Mouse (Mus musculus): ENCODE data around the gene Lsp1. TPM values are rescaled to one million over a fixed set of nuclear protein-coding genes. Genes with fewer than 3 reads are reported as not detected.

Gene Lsp1
- total RNA-seq, 2 experiments from 2014 or later = 25.8 to 47.3 TPM

DNA sequence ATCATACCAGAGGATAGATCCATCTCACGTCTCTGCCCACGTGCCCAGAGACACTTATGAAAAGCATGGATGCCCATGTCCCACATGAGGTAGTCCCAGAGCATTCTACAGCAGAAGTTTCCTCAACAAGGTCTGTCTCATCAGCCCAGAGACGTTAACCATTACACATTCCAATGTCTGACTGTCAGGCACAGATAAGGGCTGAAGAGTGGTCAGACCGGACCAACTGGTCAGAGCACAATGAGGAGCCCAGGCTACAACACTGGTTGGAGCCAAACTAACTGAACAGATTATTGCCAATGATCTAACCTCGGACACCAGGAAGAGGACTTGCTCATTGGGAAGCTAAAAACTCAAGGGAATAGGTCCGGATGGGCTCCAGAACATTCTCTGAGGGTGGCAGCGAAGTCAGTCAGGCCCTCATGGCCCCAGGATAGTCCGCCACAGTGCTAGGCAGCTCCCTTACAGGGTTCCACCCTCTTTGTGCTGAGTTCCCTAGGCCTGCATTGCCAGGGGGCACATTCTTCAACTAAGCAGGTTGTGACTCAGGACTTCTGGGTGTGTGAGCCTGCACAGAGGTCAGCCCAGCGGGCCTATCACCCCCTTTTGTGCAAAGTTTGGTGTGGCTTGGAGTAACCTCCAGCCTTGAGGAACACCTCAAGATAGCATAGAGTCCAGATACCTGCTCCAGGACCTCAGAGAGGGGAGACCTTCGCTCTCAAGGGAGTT, 26.3 kb upstream of the Lsp1 start, which contains the start of gene Syt8:
TSS of gene Syt8 (plus strand) at position 714 of the 729 bp plus-strand sequence.
- no peak for TF ChIP-seq CTCF (IDR thresholded peaks at IDR 0.05)
- peak within 1 kb of the TSS; percentile 48; the same call in 1 of the 2 replicates for H3K27ac ChIP-seq
- H3K4me3 ChIP-seq = no peak within 1 kb of the TSS
- no peak for DNase-seq
- intact Hi-C loops (cut with DNase I) = loop anchor here (2.0 kb wide), 1 partner anchor 146 kb away; no protein-coding TSS in a partner anchor

GRCm38 (mm10) chr7:142435524-142435923, 25.1 kb upstream of the Lsp1 start:
- TF ChIP-seq CTCF (IDR thresholded peaks at IDR 0.05) = peak; percentile 92
- peak; percentile 59 for DNase-seq
- intact Hi-C loops (cut with DNase I) = loop anchor here (2.0 kb wide), 1 partner anchor 145 kb away; no protein-coding TSS in a partner anchor
- no peak overlapping the region for H3K4me3 ChIP-seq
- H3K27ac ChIP-seq = 0 out of 2 replicates have a peak overlapping the region, but pooled peaks have one; percentile 48

DNA sequence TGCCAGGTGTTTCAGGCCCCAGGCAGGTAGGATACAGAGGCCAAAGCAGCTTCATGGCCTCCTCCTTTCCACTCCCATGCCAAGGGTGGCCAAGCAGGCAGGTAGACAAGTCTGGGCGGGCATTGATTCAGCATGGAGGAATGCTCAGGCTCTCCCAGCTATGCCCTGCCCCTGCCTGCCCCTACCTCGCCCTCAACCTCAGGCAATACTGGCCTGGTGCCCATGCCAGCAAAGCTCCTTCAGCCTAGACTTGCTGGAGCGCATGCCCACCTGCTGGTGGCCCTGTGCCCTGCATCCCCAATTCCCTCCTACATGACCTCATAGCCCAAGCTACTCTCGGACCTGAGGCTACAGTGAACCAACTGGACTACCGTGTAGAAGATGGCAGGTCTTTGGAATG, 23.3 kb upstream of the Lsp1 start:
- intact Hi-C loops (cut with DNase I) = no loop called here
- Histone ChIP-seq H3K4me3 (no peak overlapping the region), H3K27ac (peak overlapping the region; percentile 49; the same call in 1 of the 2 replicates)
- peak; percentile 63 for DNase-seq
- peak; percentile 34; the same call in 1 of the 2 replicates for TF ChIP-seq CTCF (IDR thresholded peaks at IDR 0.05)

- peak; percentile 86 for DNase-seq
- no peak for TF ChIP-seq CTCF (IDR thresholded peaks at IDR 0.05)
- Histone ChIP-seq H3K27ac (peak overlapping the region; percentile 98), H3K4me3 (peak overlapping the region; percentile 82)
- intact Hi-C loops (cut with DNase I) = no loop called here
Measured at GRCm38 (mm10) chr7:142439966-142440365, 20.6 kb upstream of the Lsp1 start.

GRCm38 (mm10) chr7:142440657-142441114, 19.9 kb upstream of the Lsp1 start:
- intact Hi-C loops (cut with DNase I) = loop anchor here (1.0 kb wide), 1 partner anchor 56 kb away; no protein-coding TSS in a partner anchor
- peak overlapping the region; percentile 82 for H3K4me3 ChIP-seq
- TF ChIP-seq CTCF (IDR thresholded peaks at IDR 0.05) = peak; percentile 81
- H3K27ac ChIP-seq = peak overlapping the region; percentile 98
- DNase-seq = peak; percentile 85

DNA sequence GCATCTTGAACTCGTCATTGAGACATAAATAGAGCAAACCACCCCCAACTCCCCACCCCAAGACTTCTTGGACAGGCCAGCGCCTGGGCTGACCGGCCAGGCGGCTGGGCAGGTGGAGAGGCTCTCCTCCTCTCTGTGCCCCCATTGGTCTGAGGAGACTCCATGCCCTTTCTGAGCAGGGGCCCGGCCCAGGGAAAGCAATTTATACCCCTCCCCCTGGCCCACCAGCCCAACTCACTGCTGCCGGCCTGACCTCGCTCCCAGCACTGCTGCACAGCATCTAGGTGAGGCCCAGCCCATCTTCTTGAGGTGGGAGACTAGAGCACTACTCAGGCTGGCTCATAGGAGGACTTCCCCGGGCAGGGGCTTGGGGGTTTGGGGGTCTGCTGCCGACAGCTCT, 19.0 kb upstream of the Lsp1 start, which contains the start of gene Tnni2:
TSS of gene Tnni2 (plus strand) at position 224 of the 400 bp plus-strand sequence.
- peak; percentile 93 for DNase-seq
- peak within 1 kb of the TSS; percentile 82 for H3K4me3 ChIP-seq
- intact Hi-C loops (cut with DNase I) = loop anchor here (1.0 kb wide), 1 partner anchor 55 kb away; no protein-coding TSS in a partner anchor
- TF ChIP-seq CTCF (IDR thresholded peaks at IDR 0.05) = no peak
- peak within 1 kb of the TSS; percentile 98 for H3K27ac ChIP-seq

DNA sequence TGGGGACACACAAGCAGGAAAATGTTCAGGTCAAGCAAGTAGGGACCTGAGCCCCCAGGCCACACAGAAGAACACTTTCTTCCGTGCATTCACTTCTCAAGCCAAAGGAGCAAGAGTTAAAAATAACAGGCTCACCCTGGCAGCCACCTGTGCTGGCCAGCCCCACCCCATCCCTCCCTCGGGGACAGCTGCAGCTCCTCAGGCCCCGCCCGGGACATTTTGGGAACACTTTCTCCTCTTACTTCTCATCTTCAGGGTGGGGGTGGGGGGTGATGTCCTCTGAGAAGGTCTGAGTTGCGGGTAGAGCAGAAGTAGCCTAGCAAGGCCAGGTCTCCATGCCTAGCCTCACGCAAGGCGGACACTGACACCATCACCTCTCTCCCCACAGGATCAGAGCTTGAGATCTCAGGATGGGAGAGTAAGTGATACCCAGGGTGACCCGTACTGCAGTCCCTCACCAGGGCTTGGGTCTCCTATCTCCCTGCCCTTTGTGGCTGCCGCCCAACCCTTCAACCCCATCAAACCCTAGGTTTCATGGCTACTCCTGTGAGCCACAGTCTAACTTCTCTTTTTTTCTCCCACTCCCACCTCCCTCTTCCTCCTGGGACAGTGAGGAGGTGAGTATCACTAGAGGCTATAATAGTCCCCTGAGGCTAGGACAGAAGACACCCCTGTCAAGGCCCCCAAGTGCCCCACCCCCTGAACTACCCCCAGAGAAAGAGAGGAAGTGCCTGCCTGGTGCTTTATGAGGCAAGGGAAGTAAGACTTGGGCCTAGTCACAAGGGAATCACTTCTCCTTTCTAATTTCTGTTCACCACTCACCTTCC, 18.3 kb upstream of the Lsp1 start:
- no peak for TF ChIP-seq CTCF (IDR thresholded peaks at IDR 0.05)
- intact Hi-C loops (cut with DNase I) = no loop called here
- DNase-seq = peak; percentile 83
- peak overlapping the region; percentile 82 for H3K4me3 ChIP-seq
- peak overlapping the region; percentile 98 for H3K27ac ChIP-seq

DNA sequence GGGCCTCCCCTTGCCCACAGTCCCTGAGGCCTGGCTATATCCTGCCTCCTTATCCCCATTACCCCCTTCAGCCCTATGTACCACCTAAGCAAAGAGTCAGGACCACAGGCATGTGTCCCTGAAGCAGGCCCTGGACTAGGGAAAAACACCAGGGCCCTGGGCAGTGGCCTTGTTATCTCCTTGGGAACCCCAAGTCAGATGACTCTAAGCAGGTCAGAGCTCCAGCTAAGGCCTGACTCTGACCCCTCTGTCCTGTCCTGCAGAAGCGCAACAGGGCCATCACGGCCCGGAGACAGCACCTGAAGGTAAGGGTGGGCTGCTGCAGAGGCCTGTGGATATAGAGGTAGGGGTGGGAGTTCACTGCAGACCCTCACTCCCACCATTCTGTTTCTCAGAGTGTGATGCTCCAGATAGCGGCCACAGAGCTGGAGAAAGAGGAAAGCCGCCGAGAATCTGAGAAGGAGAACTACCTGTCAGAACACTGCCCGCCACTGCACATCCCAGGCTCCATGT, 17.6 kb upstream of the Lsp1 start:
- intact Hi-C loops (cut with DNase I) = no loop called here
- DNase-seq = peak; percentile 51
- Histone ChIP-seq H3K4me3 (peak overlapping the region; percentile 82), H3K27ac (peak overlapping the region; percentile 98)
- no peak for TF ChIP-seq CTCF (IDR thresholded peaks at IDR 0.05)

GRCm38 (mm10) chr7:142443474-142443873, 17.1 kb upstream of the Lsp1 start:
- Histone ChIP-seq H3K4me3 (peak overlapping the region; percentile 82), H3K27ac (peak overlapping the region; percentile 98)
- intact Hi-C loops (cut with DNase I) = no loop called here
- no peak for TF ChIP-seq CTCF (IDR thresholded peaks at IDR 0.05)
- DNase-seq = peak; percentile 79

DNA sequence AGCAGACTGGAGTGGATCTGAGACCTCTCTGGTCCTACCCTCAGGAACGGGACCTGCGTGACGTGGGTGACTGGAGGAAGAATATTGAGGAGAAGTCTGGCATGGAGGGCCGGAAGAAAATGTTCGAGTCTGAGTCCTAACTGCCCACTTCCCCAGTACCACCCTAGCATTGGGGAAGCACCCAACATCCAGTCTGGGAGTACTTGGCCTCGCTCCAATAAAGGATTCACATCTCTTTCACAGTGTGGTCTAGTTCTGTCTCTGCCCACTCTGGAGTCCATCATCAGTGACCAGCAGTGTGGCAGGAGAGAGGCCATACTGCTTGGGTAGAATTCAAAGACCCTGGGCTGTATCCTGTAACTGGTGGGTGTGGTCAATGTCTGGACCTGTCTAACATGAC, 16.4 kb upstream of the Lsp1 start:
- Histone ChIP-seq H3K4me3 (peak overlapping the region; percentile 82), H3K27ac (peak overlapping the region; percentile 98)
- intact Hi-C loops (cut with DNase I) = no loop called here
- DNase-seq = no peak
- no peak for TF ChIP-seq CTCF (IDR thresholded peaks at IDR 0.05)

DNA sequence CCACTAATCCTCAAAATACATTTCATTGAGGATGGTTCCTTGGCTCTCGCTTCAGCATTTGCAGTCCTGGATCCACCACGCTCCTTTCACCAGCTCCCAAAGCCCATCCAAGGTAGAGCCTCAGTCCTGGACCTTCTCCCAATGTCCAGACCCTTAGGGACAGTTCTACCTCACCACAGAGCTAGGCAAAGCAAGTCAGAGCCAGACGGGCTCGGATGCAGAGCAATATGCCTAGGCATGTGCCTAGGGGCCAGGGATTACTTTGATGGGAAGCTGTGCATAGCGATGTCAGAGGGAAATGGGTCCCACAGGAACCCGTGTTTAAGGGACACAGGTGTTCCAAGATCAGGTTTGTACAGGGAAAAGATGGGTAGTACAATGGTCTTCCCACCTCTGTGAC, 15.3 kb upstream of the Lsp1 start:
- intact Hi-C loops (cut with DNase I) = no loop called here
- DNase-seq = no peak
- Histone ChIP-seq H3K27ac (peak overlapping the region; percentile 98), H3K4me3 (peak overlapping the region; percentile 82)
- no peak for TF ChIP-seq CTCF (IDR thresholded peaks at IDR 0.05)

DNA sequence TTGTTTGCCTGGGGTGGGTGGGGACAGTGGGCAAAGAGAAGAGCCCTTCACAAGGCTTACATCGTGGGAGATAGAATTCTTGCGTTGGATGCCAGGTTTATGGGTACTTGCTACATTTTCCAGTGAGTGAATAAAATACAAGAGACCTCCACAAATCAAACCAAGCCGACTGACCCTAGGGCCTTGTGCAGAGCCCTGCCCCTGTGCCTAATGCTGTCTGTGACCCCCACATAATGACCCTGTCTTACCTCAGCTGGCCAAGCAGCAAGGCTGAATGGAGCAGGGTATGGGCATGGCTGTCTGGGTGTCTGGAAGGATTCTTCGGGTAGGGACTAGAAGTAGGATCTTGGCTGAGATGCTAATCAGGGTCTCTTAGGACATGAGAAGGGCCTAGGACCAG, 14.3 kb upstream of the Lsp1 start:
- intact Hi-C loops (cut with DNase I) = no loop called here
- DNase-seq = peak; percentile 53
- no peak for TF ChIP-seq CTCF (IDR thresholded peaks at IDR 0.05)
- no peak overlapping the region for H3K4me3 ChIP-seq
- H3K27ac ChIP-seq = peak overlapping the region; percentile 98

All from gastrocnemius, adult 2 months (tissue).